Mouse (Mus musculus): ENCODE data around the gene Tfrc. TPM values are rescaled to one million over a fixed set of nuclear protein-coding genes. Genes with fewer than 3 reads are reported as not detected.

Gene Tfrc
- polyA plus RNA-seq, 1 experiment from 2014 or later, result 57.3 TPM

DNA sequence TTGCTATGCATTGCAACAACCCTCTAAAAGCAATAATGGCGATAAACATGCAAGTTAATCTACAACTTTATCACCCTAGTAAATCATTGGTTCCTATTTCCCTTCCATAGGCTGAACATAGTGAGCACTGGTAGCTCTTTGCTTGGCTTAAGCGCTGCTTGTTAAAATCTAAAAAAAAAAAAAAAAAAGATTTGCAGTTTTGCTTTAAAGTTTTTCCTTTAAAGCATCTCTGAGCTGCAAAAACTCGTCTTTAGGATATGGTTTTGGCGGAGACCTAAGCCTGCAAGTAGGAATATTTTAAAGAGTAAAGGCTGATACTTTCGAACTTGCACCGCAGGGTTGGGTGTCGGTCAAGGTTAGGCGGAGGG lies 392 bp upstream of the Tfrc start:
- peak overlapping the region; percentile 86 for H3K4me3 ChIP-seq (ENCODE audit: low read length)
- no peaks in the 10 kb centered on the region for H3K36me3 ChIP-seq (ENCODE audit: control insufficient read depth, insufficient read depth, low read length)
- H3K27ac ChIP-seq (ENCODE audit: low read length), result peak overlapping the region; percentile 41
- H3K27me3 ChIP-seq (ENCODE audit: control insufficient read depth, insufficient read depth, low read depth, low read length), result no peaks in the 10 kb centered on the region
- no peaks in the 10 kb centered on the region for H3K9me3 ChIP-seq (ENCODE audit: control insufficient read depth, low read length)
- peak overlapping the region; percentile 90 for H3K4me2 ChIP-seq (ENCODE audit: low read depth, low read length)
- peak overlapping the region; percentile 85 for H3K9ac ChIP-seq (ENCODE audit: low read length)
- H3K4me1 ChIP-seq (replicated peaks; ENCODE audit: control insufficient read depth, insufficient read depth, low read length), result peaks cover 3% of the 10 kb centered on the region
- WGBS, result 10% methylated on average over 8 of the region's 8 CpGs
- ATAC-seq (ENCODE audit: low read depth), result no peak

DNA sequence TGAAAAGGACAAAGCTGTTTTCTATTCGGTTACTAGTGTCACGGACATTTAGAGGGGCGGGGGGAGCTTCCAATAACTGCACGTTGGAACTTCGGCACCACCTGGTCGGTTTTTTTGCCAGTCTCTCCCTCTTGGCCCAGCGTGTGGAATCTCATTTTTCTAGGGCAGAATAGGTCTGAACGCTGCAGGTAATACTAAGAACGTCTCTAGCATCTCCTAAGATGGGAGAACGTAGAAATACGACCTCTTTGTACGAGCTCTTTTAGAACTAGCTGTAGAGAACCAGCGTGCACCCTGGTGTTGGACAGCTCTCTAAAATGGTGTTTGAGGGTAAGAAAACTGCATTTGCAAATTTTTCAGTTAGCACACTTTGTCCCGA lies 670 bp downstream of the Tfrc start:
- ATAC-seq (ENCODE audit: low read depth), result no peak
- no peaks in the 10 kb centered on the region for H3K27me3 ChIP-seq (ENCODE audit: control insufficient read depth, insufficient read depth, low read depth, low read length)
- no peaks in the 10 kb centered on the region for H3K9me3 ChIP-seq (ENCODE audit: control insufficient read depth, low read length)
- peak overlapping the region; percentile 86 for H3K4me3 ChIP-seq (ENCODE audit: low read length)
- peak overlapping the region; percentile 85 for H3K9ac ChIP-seq (ENCODE audit: low read length)
- peak overlapping the region; percentile 90 for H3K4me2 ChIP-seq (ENCODE audit: low read depth, low read length)
- peaks cover 3% of the 10 kb centered on the region for H3K4me1 ChIP-seq (replicated peaks; ENCODE audit: control insufficient read depth, insufficient read depth, low read length)
- WGBS, result under 1% methylated on average over 14 of the region's 14 CpGs
- peak overlapping the region; percentile 90 for H3K27ac ChIP-seq (ENCODE audit: low read length)
- 0 out of 2 replicates have a peak, but pooled peaks cover under 1% of the 10 kb centered on the region for H3K36me3 ChIP-seq (ENCODE audit: control insufficient read depth, insufficient read depth, low read length)

DNA sequence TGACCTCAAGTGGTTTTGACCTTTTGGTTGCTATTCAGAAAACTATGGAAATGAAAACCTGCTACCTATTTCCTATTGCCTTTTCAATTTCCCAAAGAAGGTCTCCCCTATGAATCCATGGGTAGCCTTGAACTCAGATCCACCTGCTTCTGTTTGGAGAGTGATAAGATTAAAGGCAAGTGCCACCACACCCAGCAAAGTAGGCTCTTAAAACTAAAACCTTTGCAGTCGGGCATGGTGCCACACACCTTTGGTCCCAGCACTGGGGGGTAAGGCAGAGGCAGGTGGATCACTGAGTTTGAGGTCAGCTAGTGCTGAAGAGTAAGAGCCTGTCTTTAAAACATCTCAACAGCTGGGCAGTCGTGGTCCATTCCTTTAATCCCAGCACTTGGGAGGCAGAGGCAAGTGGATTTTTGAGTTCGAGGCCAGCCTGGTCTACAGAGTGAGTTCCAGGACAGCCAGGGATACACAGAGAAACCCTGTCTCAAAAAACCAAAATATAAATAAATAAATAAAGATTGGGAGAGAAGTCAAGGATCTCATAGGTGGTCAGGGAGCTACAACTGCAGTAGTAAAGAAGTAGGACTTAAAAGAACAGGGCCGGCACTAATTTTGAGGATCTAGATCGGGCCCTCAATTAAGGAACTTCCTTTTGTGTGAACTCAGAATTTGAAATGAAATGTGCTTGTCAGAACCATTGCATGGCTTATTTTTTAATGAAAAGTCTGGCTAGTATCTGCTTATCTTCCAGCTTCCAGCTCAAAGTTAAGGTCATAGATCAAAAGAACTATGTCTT lies 1.9 kb downstream of the Tfrc start:
- WGBS, result 54% methylated on average over 5 of the region's 5 CpGs
- no peak for ATAC-seq (ENCODE audit: low read depth)
- Histone ChIP-seq H3K36me3 (ENCODE audit: control insufficient read depth, insufficient read depth, low read length) (peaks cover 10% of the 10 kb centered on the region), H3K4me2 (ENCODE audit: low read depth, low read length) (peak overlapping the region; percentile 90), H3K9ac (ENCODE audit: low read length) (peak overlapping the region; percentile 6; the same call in 1 of the 2 replicates), H3K27ac (ENCODE audit: low read length) (no peak overlapping the region), H3K4me3 (ENCODE audit: low read length) (peak overlapping the region; percentile 86), H3K9me3 (ENCODE audit: control insufficient read depth, low read length) (no peaks in the 10 kb centered on the region), H3K27me3 (ENCODE audit: control insufficient read depth, insufficient read depth, low read depth, low read length) (no peaks in the 10 kb centered on the region), H3K4me1 (replicated peaks; ENCODE audit: control insufficient read depth, insufficient read depth, low read length) (peaks cover 3% of the 10 kb centered on the region)

DNA sequence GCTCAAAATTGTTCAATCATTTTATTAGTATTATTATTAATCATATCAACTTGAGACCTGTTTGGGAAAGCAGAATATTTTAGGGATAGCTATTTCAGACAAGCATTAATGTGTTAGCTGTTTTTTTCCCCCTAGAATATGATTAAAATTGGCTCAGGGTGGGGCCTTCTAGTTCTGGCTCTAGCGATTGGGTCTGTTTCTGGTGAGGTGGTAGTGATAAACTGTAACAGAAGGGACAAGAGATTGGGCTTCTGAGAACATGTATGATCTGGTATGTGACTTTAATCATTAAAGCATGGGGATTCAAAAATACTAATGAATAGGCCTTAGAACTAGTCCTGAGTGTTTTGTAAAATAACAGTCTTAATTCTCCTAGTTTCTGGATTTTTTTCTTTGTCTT lies 3.3 kb downstream of the Tfrc start:
- no peak overlapping the region for H3K4me2 ChIP-seq (ENCODE audit: low read depth, low read length)
- no peaks in the 10 kb centered on the region for H3K27me3 ChIP-seq (ENCODE audit: control insufficient read depth, insufficient read depth, low read depth, low read length)
- peaks cover 16% of the 10 kb centered on the region for H3K36me3 ChIP-seq (ENCODE audit: control insufficient read depth, insufficient read depth, low read length)
- WGBS, result 61% methylated on average over 1 of the region's 1 CpGs
- ATAC-seq (ENCODE audit: low read depth), result no peak
- peaks cover 3% of the 10 kb centered on the region for H3K4me1 ChIP-seq (replicated peaks; ENCODE audit: control insufficient read depth, insufficient read depth, low read length)
- no peaks in the 10 kb centered on the region for H3K9me3 ChIP-seq (ENCODE audit: control insufficient read depth, low read length)
- H3K27ac ChIP-seq (ENCODE audit: low read length), result no peak overlapping the region
- no peak overlapping the region for H3K9ac ChIP-seq (ENCODE audit: low read length)
- no peak overlapping the region for H3K4me3 ChIP-seq (ENCODE audit: low read length)

DNA sequence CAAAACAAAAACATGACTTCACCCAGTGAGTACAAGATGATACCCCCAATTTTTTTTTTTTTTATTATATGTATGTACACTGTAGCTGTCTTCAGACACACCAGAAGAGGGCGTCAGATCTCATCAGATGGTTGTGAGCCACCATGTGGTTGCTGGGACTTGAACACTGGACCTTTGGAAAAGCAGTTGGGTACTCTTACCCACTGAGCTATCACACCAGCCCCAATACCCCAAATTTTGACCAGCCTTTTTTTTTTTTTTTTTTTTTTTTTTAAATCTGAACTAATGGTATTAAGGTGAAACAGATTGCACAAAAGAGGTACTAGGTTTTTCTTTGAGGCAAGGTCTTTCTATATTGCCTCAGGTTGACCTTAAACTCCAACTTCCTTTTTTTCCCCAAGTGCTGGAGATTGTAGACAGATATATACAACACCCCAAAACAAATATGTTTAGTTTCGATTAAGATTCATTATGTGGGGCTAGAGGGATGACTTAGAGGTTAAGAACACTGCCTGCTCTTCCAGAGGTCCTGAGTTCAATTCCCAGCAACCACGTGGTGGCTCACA lies 4.6 kb downstream of the Tfrc start:
- H3K4me2 ChIP-seq (ENCODE audit: low read depth, low read length), result no peak overlapping the region
- no peaks in the 10 kb centered on the region for H3K27me3 ChIP-seq (ENCODE audit: control insufficient read depth, insufficient read depth, low read depth, low read length)
- no peak overlapping the region for H3K4me3 ChIP-seq (ENCODE audit: low read length)
- peaks cover 3% of the 10 kb centered on the region; the same call in 1 of the 2 replicates for H3K4me1 ChIP-seq (replicated peaks; ENCODE audit: control insufficient read depth, insufficient read depth, low read length)
- no peak for ATAC-seq (ENCODE audit: low read depth)
- WGBS, result 50% methylated on average over 3 of the region's 3 CpGs
- no peak overlapping the region for H3K9ac ChIP-seq (ENCODE audit: low read length)
- H3K27ac ChIP-seq (ENCODE audit: low read length), result no peak overlapping the region
- H3K36me3 ChIP-seq (ENCODE audit: control insufficient read depth, insufficient read depth, low read length), result peaks cover 19% of the 10 kb centered on the region
- H3K9me3 ChIP-seq (ENCODE audit: control insufficient read depth, low read length), result no peaks in the 10 kb centered on the region

DNA sequence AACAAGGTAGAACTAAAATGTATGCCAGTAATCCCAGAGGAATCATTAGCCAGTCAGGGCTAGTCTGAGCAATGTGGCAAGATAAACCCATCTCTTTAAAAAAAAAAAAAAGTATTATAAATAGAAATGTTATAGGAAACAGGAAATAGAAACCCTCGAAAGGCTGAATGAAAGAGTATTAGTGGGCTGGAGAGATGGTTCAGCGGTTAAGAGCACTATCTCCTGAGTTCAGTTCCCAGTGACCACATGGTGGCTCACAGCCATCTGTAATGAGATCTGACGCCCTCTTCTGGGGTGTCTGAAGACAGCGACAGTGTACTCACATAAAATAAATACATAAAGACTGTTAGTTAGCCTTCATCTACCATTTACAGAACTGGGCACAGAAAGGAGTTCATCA lies 5.3 kb downstream of the Tfrc start:
- Histone ChIP-seq H3K9me3 (ENCODE audit: control insufficient read depth, low read length) (no peaks in the 10 kb centered on the region), H3K9ac (ENCODE audit: low read length) (no peak overlapping the region), H3K27me3 (ENCODE audit: control insufficient read depth, insufficient read depth, low read depth, low read length) (no peaks in the 10 kb centered on the region), H3K27ac (ENCODE audit: low read length) (no peak overlapping the region), H3K36me3 (ENCODE audit: control insufficient read depth, insufficient read depth, low read length) (peaks cover 19% of the 10 kb centered on the region), H3K4me3 (ENCODE audit: low read length) (no peak overlapping the region), H3K4me1 (replicated peaks; ENCODE audit: control insufficient read depth, insufficient read depth, low read length) (peaks cover 3% of the 10 kb centered on the region; the same call in 1 of the 2 replicates), H3K4me2 (ENCODE audit: low read depth, low read length) (no peak overlapping the region)
- no peak for ATAC-seq (ENCODE audit: low read depth)
- WGBS, result 44% methylated on average over 4 of the region's 4 CpGs

DNA sequence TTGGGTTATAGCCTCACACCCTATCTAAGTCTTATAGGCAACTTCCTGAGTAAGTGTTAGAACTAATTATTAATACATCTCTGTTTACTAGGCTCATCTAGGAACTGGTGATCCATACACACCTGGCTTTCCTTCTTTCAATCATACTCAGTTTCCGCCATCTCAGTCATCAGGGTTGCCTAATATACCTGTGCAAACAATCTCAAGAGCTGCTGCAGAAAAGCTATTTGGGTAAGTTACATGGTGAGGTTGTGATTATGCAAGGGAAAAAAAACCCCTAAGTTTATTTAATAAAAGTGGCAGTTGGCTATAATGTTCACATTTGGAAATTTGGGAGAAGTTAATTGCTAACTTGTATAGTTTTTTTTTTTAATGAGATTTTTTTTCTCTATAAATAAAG lies 10.2 kb downstream of the Tfrc start:
- Histone ChIP-seq H3K27me3 (ENCODE audit: control insufficient read depth, insufficient read depth, low read depth, low read length) (no peaks in the 10 kb centered on the region), H3K27ac (ENCODE audit: low read length) (no peak overlapping the region), H3K4me2 (ENCODE audit: low read depth, low read length) (no peak overlapping the region), H3K36me3 (ENCODE audit: control insufficient read depth, insufficient read depth, low read length) (peaks cover 34% of the 10 kb centered on the region), H3K9me3 (ENCODE audit: control insufficient read depth, low read length) (no peaks in the 10 kb centered on the region), H3K4me1 (replicated peaks; ENCODE audit: control insufficient read depth, insufficient read depth, low read length) (no peaks in the 10 kb centered on the region), H3K4me3 (ENCODE audit: low read length) (no peak overlapping the region), H3K9ac (ENCODE audit: low read length) (no peak overlapping the region)
- 58% methylated on average over 1 of the region's 1 CpGs for WGBS
- no peak for ATAC-seq (ENCODE audit: low read depth)

DNA sequence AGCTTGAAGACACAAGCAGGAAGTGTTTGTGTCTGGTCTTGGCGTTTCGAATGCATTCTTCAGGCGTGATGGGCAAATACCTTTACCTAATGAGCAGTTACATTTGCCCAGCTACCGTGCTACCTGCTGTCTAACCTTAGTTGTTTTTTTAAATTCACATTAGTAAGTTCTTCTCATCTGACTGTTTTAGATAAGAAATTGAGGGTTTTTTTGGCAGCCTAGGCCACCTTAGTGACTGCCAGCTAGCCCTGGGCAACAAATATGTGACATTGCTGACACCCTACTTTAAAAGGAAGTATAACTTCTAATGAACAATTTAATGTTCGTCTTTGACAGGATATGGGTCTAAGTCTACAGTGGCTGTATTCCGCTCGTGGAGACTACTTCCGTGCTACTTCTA lies 19.4 kb downstream of the Tfrc start:
- Histone ChIP-seq H3K4me3 (ENCODE audit: low read length) (no peak overlapping the region), H3K27ac (ENCODE audit: low read length) (no peak overlapping the region), H3K27me3 (ENCODE audit: control insufficient read depth, insufficient read depth, low read depth, low read length) (no peaks in the 10 kb centered on the region), H3K9me3 (ENCODE audit: control insufficient read depth, low read length) (no peaks in the 10 kb centered on the region), H3K9ac (ENCODE audit: low read length) (no peak overlapping the region), H3K4me2 (ENCODE audit: low read depth, low read length) (no peak overlapping the region), H3K36me3 (ENCODE audit: control insufficient read depth, insufficient read depth, low read length) (peaks cover 35% of the 10 kb centered on the region), H3K4me1 (replicated peaks; ENCODE audit: control insufficient read depth, insufficient read depth, low read length) (no peaks in the 10 kb centered on the region)
- WGBS, result 89% methylated on average over 8 of the region's 8 CpGs
- ATAC-seq (ENCODE audit: low read depth), result no peak

DNA sequence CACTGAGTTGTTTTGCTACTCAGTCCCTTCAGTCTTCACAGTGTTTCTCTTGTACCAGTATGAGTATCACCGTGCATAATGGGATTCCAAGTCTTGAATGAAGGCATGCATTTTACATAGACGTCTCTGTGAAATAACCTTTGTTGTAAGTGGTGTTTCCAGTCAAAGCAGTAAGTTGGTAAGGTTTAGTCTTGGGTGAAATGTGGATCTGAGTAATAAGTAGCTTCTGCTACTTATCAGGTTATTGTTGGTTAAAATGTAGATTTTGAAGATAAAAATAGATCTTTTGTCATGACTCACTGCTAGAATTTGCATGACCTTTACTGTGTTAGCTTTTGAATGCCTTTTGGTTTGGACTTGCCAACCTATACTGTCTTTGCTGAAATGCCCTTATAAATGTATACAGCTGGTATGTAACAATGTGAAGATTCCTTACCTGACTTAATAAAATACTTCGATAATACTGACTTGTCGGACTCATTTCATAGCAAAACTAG lies 23.7 kb downstream of the Tfrc start:
- 86% methylated on average over 4 of the region's 4 CpGs for WGBS
- ATAC-seq (ENCODE audit: low read depth), result no peak

More for the DNA sequence above, 23.7 kb downstream of the Tfrc start:
- no peak overlapping the region for H3K4me2 ChIP-seq (ENCODE audit: low read depth, low read length)
- H3K27me3 ChIP-seq (ENCODE audit: control insufficient read depth, insufficient read depth, low read depth, low read length), result no peaks in the 10 kb centered on the region
- no peak overlapping the region for H3K4me3 ChIP-seq (ENCODE audit: low read length)
- H3K4me1 ChIP-seq (replicated peaks; ENCODE audit: control insufficient read depth, insufficient read depth, low read length), result 0 out of 2 replicates have a peak, but pooled peaks cover 2% of the 10 kb centered on the region
- peaks cover 24% of the 10 kb centered on the region for H3K36me3 ChIP-seq (ENCODE audit: control insufficient read depth, insufficient read depth, low read length)
- no peak overlapping the region for H3K27ac ChIP-seq (ENCODE audit: low read length)
- no peak overlapping the region for H3K9ac ChIP-seq (ENCODE audit: low read length)
- no peaks in the 10 kb centered on the region for H3K9me3 ChIP-seq (ENCODE audit: control insufficient read depth, low read length)
